Mouse (Mus musculus): Measurements from ENCODE around the gene Cnst. TPM values are rescaled to one million over a fixed set of nuclear protein-coding genes. Genes with fewer than 3 reads are reported as not detected.
A peak's percentile ranks its signal among the peaks of the same experiment; 100 is the strongest.

The Cnst gene
- polyA plus RNA-seq, 2 experiments = 14.6 to 18.2 TPM

DNA sequence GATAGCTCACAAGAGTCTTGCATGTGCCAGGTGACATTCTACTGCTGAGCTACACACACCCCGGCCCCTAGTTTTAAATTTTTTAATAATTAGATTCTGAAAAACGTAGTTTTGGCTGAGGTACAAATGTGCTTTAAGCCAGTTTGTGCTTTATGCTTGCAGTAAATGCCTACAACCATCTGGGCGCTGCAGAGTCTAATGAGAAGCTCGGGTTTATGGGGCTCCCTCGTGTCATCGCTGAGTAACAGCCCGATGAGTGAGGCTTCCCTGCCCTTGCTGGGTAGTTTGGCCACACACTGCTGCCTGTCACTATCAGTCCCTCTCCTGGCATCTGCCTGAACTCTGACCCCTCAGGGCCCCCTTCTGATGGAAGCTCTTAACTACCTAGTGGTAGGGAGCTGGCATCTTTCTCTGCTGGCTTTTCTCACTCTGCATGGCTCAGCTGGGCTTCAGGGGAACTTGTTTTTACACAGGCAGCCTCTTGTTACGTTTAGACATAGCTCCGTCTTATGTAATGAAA is 66.9 kb downstream of the Cnst start:
- TF ChIP-seq POLR2A (IDR thresholded peaks at IDR 0.05; ENCODE audit: borderline replicate concordance, extremely low read depth, insufficient read depth, insufficient read length) = no peak
- peaks cover 11% of the 10 kb centered on the region for H3K36me3 ChIP-seq (ENCODE audit: control insufficient read depth, insufficient read depth, low read length)
- peaks cover 14% of the 10 kb centered on the region for H3K4me1 ChIP-seq (ENCODE audit: control insufficient read depth, insufficient read depth, low read length)
- no peak overlapping the region for H3K27ac ChIP-seq (replicated peaks; ENCODE audit: low read depth, low read length)
- ATAC-seq (ENCODE audit: low FRiP score, low read depth) (peak; percentile 39; the same call in 1 of the 2 replicates), DNase-seq (ENCODE audit: low spot score) (peak; percentile 16)
- no peaks in the 10 kb centered on the region for H3K27me3 ChIP-seq (ENCODE audit: control insufficient read depth, insufficient read depth, low read length)
- 37% methylated on average over 9 of the region's 9 CpGs for WGBS
- H3K4me3 ChIP-seq (replicated peaks; ENCODE audit: low read length) = no peak overlapping the region
- H3K4me2 ChIP-seq (replicated peaks; ENCODE audit: low read depth, low read length, severe bottlenecking) = 0 out of 2 replicates have a peak overlapping the region, but pooled peaks have one; percentile 5
- no peaks in the 10 kb centered on the region for H3K9me3 ChIP-seq (ENCODE audit: control insufficient read depth, low read length)
- H3K9ac ChIP-seq (ENCODE audit: low read depth, low read length, severe bottlenecking) = no peak overlapping the region

- no peaks in the 10 kb centered on the region for H3K9me3 ChIP-seq (ENCODE audit: control insufficient read depth, low read length)
- DNase-seq (ENCODE audit: low spot score) = no peak
- H3K36me3 ChIP-seq (ENCODE audit: control insufficient read depth, insufficient read depth, low read length) = peaks cover 10% of the 10 kb centered on the region; the same call in 1 of the 2 replicates
- H3K27ac ChIP-seq (replicated peaks; ENCODE audit: low read depth, low read length) = no peak overlapping the region
- H3K9ac ChIP-seq (ENCODE audit: low read depth, low read length, severe bottlenecking) = no peak overlapping the region
- H3K27me3 ChIP-seq (ENCODE audit: control insufficient read depth, insufficient read depth, low read length) = no peaks in the 10 kb centered on the region
- ATAC-seq (ENCODE audit: low FRiP score, low read depth) = no peak
- WGBS = 75% methylated on average over 7 of the region's 7 CpGs
- peaks cover 8% of the 10 kb centered on the region; the same call in 1 of the 2 replicates for H3K4me1 ChIP-seq (ENCODE audit: control insufficient read depth, insufficient read depth, low read length)
- no peak overlapping the region for H3K4me2 ChIP-seq (replicated peaks; ENCODE audit: low read depth, low read length, severe bottlenecking)
- TF ChIP-seq POLR2A (IDR thresholded peaks at IDR 0.05; ENCODE audit: borderline replicate concordance, extremely low read depth, insufficient read depth, insufficient read length) = no peak
- no peak overlapping the region for H3K4me3 ChIP-seq (replicated peaks; ENCODE audit: low read length)
Measured at GRCm38 (mm10) chr1:179617426-179617825, 71.3 kb downstream of the Cnst start.

DNA sequence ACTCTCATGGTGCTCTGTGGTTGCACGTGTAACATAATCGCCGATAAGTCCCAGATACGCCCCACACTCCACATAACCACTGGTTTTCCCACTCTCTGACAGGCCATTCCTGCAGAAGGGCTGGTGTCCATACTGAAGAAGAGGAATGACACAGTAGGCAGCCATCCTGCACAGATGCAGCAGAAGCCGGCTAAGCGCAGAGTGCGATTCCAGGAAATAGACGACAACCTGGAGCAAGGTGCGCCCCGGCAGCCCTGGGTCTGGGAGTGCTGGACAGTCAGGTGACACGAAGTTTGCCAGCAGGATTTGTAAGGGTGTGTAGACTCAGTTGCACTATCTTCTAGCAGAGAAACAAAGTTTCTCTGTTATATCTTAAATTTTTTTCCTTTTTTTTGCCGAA is 76.5 kb downstream of the Cnst start:
- 91% methylated on average over 12 of the region's 12 CpGs for WGBS
- no peaks in the 10 kb centered on the region for H3K9me3 ChIP-seq (ENCODE audit: control insufficient read depth, low read length)
- H3K27me3 ChIP-seq (ENCODE audit: control insufficient read depth, insufficient read depth, low read length) = no peaks in the 10 kb centered on the region
- H3K4me1 ChIP-seq (ENCODE audit: control insufficient read depth, insufficient read depth, low read length) = no peaks in the 10 kb centered on the region
- no peak overlapping the region for H3K4me3 ChIP-seq (replicated peaks; ENCODE audit: low read length)
- no peak for TF ChIP-seq POLR2A (IDR thresholded peaks at IDR 0.05; ENCODE audit: borderline replicate concordance, extremely low read depth, insufficient read depth, insufficient read length)
- H3K9ac ChIP-seq (ENCODE audit: low read depth, low read length, severe bottlenecking) = no peak overlapping the region
- ATAC-seq (ENCODE audit: low FRiP score, low read depth) (no peak), DNase-seq (ENCODE audit: low spot score) (no peak)
- no peak overlapping the region for H3K27ac ChIP-seq (replicated peaks; ENCODE audit: low read depth, low read length)
- no peak overlapping the region for H3K4me2 ChIP-seq (replicated peaks; ENCODE audit: low read depth, low read length, severe bottlenecking)
- H3K36me3 ChIP-seq (ENCODE audit: control insufficient read depth, insufficient read depth, low read length) = peaks cover 22% of the 10 kb centered on the region; the same call in 1 of the 2 replicates

GRCm38 (mm10) chr1:179623657-179624056 is 77.5 kb downstream of the Cnst start:
- Histone ChIP-seq H3K4me1 (ENCODE audit: control insufficient read depth, insufficient read depth, low read length) (no peaks in the 10 kb centered on the region), H3K4me3 (replicated peaks; ENCODE audit: low read length) (no peak overlapping the region), H3K36me3 (ENCODE audit: control insufficient read depth, insufficient read depth, low read length) (peaks cover 22% of the 10 kb centered on the region; the same call in 1 of the 2 replicates), H3K9me3 (ENCODE audit: control insufficient read depth, low read length) (no peaks in the 10 kb centered on the region), H3K9ac (ENCODE audit: low read depth, low read length, severe bottlenecking) (no peak overlapping the region), H3K4me2 (replicated peaks; ENCODE audit: low read depth, low read length, severe bottlenecking) (no peak overlapping the region), H3K27ac (replicated peaks; ENCODE audit: low read depth, low read length) (no peak overlapping the region), H3K27me3 (ENCODE audit: control insufficient read depth, insufficient read depth, low read length) (no peaks in the 10 kb centered on the region)
- WGBS = 63% methylated on average over 4 of the region's 4 CpGs
- TF ChIP-seq POLR2A (IDR thresholded peaks at IDR 0.05; ENCODE audit: borderline replicate concordance, extremely low read depth, insufficient read depth, insufficient read length) = no peak
- DNase-seq (ENCODE audit: low spot score) (no peak), ATAC-seq (ENCODE audit: low FRiP score, low read depth) (no peak)

DNA sequence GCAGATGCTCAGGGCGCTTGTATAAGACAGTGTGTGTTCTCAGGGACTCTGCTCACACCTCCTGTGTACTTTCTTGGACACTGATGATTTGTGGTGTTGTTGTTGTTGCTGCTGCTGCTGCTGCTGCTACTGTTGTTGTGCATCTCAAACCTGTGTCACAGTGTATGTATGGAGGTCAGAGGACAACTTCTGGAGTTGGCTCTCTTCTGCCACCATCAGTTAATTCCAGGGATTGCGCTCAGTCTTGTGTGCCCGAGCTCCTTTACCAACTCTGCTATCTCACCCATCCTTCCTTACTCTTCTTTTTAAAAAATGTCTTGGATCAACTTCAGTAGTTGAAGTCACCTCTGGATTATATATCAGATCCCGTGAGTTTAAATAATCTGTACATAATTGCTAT is 78.2 kb downstream of the Cnst start:
- H3K36me3 ChIP-seq (ENCODE audit: control insufficient read depth, insufficient read depth, low read length) = peaks cover 17% of the 10 kb centered on the region; the same call in 1 of the 2 replicates
- H3K4me2 ChIP-seq (replicated peaks; ENCODE audit: low read depth, low read length, severe bottlenecking) = no peak overlapping the region
- H3K4me1 ChIP-seq (ENCODE audit: control insufficient read depth, insufficient read depth, low read length) = no peaks in the 10 kb centered on the region
- no peak overlapping the region for H3K27ac ChIP-seq (replicated peaks; ENCODE audit: low read depth, low read length)
- H3K9me3 ChIP-seq (ENCODE audit: control insufficient read depth, low read length) = no peaks in the 10 kb centered on the region
- DNase-seq (ENCODE audit: low spot score) (no peak), ATAC-seq (ENCODE audit: low FRiP score, low read depth) (no peak)
- TF ChIP-seq POLR2A (IDR thresholded peaks at IDR 0.05; ENCODE audit: borderline replicate concordance, extremely low read depth, insufficient read depth, insufficient read length) = no peak
- 70% methylated on average over 4 of the region's 4 CpGs for WGBS
- H3K4me3 ChIP-seq (replicated peaks; ENCODE audit: low read length) = no peak overlapping the region
- no peaks in the 10 kb centered on the region for H3K27me3 ChIP-seq (ENCODE audit: control insufficient read depth, insufficient read depth, low read length)
- no peak overlapping the region for H3K9ac ChIP-seq (ENCODE audit: low read depth, low read length, severe bottlenecking)

Measured in limb, embryonic 14.5 days (tissue).